Mouse (Mus musculus): ENCODE measurements around the gene Trub1. TPM values are rescaled to one million over a fixed set of nuclear protein-coding genes. Genes with fewer than 3 reads are reported as not detected.

Trub1 gene
- polyA plus RNA-seq, 1 experiment: 25.9 TPM

DNA sequence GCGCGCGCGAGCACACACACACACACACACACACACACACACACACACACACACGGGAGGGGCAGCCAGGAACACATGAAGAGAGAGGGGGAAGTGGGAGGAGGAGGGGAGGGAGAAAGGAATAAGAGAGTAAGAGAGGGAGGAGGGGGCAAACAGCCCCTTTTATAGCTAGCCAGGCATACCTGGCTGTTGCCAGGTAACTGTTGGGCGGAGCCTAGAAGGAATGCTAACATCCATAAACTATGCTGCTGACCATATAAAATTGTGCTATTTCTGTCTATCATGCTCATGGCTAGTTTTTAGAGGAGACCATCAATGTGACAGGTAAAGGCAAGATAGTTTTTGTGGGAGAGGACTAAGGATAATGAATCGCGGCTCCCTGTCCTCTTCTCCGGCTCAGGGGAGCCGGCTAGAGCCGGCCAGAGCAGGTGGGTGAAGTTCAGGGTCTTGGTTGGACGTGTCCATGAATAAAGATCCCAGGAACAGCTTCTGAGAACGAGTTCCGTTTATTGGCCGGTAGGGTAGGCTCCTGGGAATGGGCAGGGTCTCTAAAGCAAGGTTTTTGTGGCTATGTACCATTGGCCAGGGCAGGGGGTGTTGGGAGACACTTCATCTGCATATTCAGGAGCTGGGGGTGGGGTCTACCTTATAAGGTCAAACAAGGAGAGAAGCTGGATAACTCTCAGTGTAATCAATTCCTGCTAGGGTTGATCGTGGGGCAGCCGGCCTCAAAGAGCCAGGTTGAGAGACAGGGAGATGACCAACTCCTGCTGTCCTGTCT lies 34.7 kb upstream of the Trub1 start:
- Histone ChIP-seq H3K4me3 (ENCODE audit: insufficient read depth, low read length) (no peak overlapping the region), H3K27ac (ENCODE audit: insufficient read depth, low read length) (no peak overlapping the region), H3K4me1 (ENCODE audit: control insufficient read depth, insufficient read depth, low read length) (peaks cover 2% of the 10 kb centered on the region; the same call in 1 of the 2 replicates)
- TF ChIP-seq POLR2A (IDR thresholded peaks at IDR 0.05; ENCODE audit: extremely low read depth, insufficient read depth, low read length): no peak

DNA sequence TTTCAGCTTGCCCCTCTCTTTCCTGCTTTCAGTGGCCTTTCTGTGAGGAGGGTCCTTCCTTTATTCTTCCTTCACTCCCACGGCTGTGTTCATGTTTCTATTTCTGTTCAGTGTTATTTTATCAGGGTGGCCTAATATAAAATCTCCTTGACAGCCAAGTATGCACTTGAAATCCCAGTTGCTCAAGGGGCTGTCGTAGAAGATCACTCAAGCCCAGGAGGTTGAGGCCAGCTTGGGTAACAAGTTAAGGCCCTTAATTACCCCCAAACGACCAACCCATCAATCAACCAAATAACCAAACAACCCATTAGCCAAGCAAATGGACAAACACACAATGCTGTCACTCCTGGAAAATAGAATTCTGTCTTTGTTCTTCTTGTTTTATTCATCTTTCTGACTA lies 29.3 kb upstream of the Trub1 start:
- TF ChIP-seq CTCF (IDR thresholded peaks at IDR 0.05; ENCODE audit: extremely low read depth, insufficient read depth, low read length) (no peak), POLR2A (IDR thresholded peaks at IDR 0.05; ENCODE audit: extremely low read depth, insufficient read depth, low read length) (no peak)
- Histone ChIP-seq H3K4me3 (ENCODE audit: insufficient read depth, low read length) (no peak overlapping the region), H3K4me1 (ENCODE audit: control insufficient read depth, insufficient read depth, low read length) (peaks cover 1% of the 10 kb centered on the region; the same call in 1 of the 2 replicates), H3K27ac (ENCODE audit: insufficient read depth, low read length) (no peak overlapping the region)

DNA sequence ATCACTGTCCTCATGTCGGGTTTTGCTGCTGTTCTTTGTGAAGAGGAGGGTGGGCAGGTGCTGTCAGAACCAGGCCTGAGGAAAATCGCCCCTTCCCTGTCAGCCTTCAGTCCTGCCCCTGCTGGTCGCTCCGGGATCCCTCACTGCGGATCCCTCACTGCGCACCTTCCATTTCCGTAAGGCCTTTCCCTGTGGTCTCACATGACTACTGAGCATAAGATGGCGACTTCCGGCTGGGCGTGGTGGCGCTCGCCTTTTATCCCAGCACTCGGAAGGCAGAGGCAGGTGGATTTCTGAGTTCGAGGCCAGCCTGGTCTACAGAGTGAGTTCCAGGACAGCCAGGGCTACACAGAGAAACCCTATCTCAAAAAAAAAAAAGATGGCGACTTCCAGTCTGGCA lies 27.4 kb upstream of the Trub1 start:
- no peak for TF ChIP-seq CTCF (IDR thresholded peaks at IDR 0.05; ENCODE audit: extremely low read depth, insufficient read depth, low read length)
- TF ChIP-seq POLR2A (IDR thresholded peaks at IDR 0.05; ENCODE audit: extremely low read depth, insufficient read depth, low read length): no peak
- Histone ChIP-seq H3K4me1 (ENCODE audit: control insufficient read depth, insufficient read depth, low read length) (no peaks in the 10 kb centered on the region), H3K27ac (ENCODE audit: insufficient read depth, low read length) (no peak overlapping the region), H3K4me3 (ENCODE audit: insufficient read depth, low read length) (no peak overlapping the region)

DNA sequence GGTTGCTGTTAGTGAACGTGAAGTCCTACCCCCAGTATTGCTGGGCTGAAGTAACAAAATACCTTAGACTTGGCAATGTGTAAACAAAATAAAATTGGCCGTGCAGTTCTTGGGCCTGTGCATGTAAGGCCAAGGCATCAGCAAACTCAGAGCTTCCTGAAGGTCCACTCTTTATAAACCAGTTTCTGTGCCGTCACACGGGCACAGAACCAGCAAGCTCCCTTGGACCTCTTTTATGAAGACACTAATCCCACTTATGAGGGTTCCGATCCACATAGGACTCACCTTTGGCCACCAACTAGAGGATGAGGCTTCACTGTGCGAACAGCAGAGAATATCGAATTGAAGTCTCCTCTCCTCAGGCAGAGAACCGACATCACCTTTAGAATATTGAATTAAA lies 25.9 kb upstream of the Trub1 start:
- H3K27ac ChIP-seq (ENCODE audit: insufficient read depth, low read length): no peak overlapping the region
- no peaks in the 10 kb centered on the region for H3K4me1 ChIP-seq (ENCODE audit: control insufficient read depth, insufficient read depth, low read length)
- no peak overlapping the region for H3K4me3 ChIP-seq (ENCODE audit: insufficient read depth, low read length)
- TF ChIP-seq POLR2A (IDR thresholded peaks at IDR 0.05; ENCODE audit: extremely low read depth, insufficient read depth, low read length) (no peak), CTCF (IDR thresholded peaks at IDR 0.05; ENCODE audit: extremely low read depth, insufficient read depth, low read length) (no peak)

DNA sequence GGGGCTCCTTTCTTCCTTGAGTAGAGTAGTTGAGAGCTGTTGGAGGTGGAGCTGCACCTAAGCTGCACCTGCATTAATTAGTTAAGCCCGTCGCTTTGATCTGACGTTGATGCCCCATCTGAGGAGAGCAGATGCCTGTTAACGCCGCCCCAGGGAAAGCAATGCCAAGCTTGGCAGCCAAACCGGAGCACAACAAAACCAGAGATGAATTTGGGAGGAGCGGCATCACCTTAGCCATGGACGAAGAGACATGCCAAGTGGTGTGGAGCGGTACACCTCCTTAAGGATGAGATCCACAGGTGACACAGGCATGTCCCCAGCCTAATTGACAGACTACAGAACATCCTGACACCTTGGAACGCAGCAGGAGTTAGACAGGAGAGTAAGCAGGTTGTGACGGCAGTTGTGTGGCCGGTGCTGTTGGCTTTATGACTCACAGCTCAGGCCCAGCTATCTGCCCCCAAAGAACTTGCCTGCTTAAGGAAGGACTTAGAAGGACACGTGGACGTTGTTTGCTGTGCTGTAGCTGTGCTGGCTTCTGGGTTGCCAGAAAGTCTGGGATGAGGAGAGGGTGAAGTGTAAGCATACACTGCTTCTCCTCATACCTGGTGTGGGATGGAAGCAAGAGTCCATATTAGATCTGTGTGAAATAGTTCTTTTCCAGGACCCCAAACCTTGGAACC lies 24.8 kb upstream of the Trub1 start:
- H3K27ac ChIP-seq (ENCODE audit: insufficient read depth, low read length): no peak overlapping the region
- H3K4me1 ChIP-seq (ENCODE audit: control insufficient read depth, insufficient read depth, low read length): no peaks in the 10 kb centered on the region
- TF ChIP-seq POLR2A (IDR thresholded peaks at IDR 0.05; ENCODE audit: extremely low read depth, insufficient read depth, low read length) (no peak), CTCF (IDR thresholded peaks at IDR 0.05; ENCODE audit: extremely low read depth, insufficient read depth, low read length) (no peak)
- H3K4me3 ChIP-seq (ENCODE audit: insufficient read depth, low read length): no peak overlapping the region

DNA sequence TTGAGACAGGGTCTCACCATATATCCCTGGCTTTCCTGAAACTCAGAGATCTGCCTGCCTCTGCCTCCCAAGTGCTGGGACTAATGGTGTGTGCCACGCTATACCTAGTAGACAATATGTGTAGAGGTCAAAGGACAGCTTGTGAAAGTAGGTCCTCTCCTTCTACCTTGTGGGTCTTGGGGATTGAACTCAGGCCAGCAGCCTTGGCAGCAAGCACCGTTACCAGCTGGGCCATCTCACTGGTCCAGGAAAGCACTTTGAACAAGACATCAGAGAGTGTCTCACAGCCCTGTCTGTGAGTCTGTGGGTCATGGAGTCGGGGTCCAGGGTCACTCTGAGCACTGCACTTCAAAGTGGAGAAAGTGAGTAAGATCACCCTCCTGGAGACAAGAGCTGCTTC lies 24.1 kb upstream of the Trub1 start:
- no peaks in the 10 kb centered on the region for H3K4me1 ChIP-seq (ENCODE audit: control insufficient read depth, insufficient read depth, low read length)
- TF ChIP-seq CTCF (IDR thresholded peaks at IDR 0.05; ENCODE audit: extremely low read depth, insufficient read depth, low read length) (no peak), POLR2A (IDR thresholded peaks at IDR 0.05; ENCODE audit: extremely low read depth, insufficient read depth, low read length) (no peak)
- no peak overlapping the region for H3K4me3 ChIP-seq (ENCODE audit: insufficient read depth, low read length)
- H3K27ac ChIP-seq (ENCODE audit: insufficient read depth, low read length): no peak overlapping the region

DNA sequence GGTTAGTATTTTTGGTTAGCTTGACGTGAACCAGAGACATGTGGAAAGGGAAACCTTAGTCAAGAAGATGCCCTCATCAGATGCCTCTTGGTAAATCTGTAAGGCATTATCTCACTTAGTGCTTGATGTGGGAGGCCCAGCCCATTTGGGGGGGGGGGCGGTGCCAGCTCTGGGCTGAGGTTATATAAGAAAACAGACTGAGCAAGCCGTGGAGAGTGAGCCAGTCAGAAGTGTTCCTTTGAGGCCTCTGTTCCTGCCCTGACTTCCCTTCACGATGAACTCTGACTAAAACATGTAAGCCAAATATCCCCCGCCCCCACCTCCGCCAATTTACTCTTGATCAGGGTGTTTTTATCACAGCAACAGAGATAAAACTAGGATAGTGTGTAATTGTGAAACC lies 22.8 kb upstream of the Trub1 start:
- TF ChIP-seq CTCF (IDR thresholded peaks at IDR 0.05; ENCODE audit: extremely low read depth, insufficient read depth, low read length): no peak
- TF ChIP-seq POLR2A (IDR thresholded peaks at IDR 0.05; ENCODE audit: extremely low read depth, insufficient read depth, low read length): no peak
- Histone ChIP-seq H3K4me1 (ENCODE audit: control insufficient read depth, insufficient read depth, low read length) (no peaks in the 10 kb centered on the region), H3K4me3 (ENCODE audit: insufficient read depth, low read length) (no peak overlapping the region), H3K27ac (ENCODE audit: insufficient read depth, low read length) (no peak overlapping the region)

DNA sequence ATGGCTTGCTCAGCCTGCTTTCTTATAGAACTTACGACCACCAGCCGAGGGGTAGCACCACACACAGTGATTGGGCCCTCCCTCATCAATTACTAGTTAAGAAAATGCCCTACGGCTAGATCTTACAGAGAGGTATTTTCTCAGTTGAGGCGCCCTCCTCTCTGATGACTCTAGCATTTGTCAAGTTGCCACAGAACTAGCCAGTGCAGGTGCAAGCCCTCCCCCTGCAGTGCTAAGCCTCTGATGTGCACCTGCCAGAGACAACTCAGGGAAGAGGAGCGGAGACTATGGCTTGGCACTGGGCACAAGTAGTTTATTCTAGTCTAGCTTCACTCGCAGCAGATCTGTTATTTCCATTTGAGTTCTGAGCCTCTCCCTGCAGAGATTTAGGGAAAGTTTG lies 21.2 kb upstream of the Trub1 start:
- H3K27ac ChIP-seq (ENCODE audit: insufficient read depth, low read length): no peak overlapping the region
- H3K4me1 ChIP-seq (ENCODE audit: control insufficient read depth, insufficient read depth, low read length): no peaks in the 10 kb centered on the region
- no peak overlapping the region for H3K4me3 ChIP-seq (ENCODE audit: insufficient read depth, low read length)
- TF ChIP-seq POLR2A (IDR thresholded peaks at IDR 0.05; ENCODE audit: extremely low read depth, insufficient read depth, low read length) (no peak), CTCF (IDR thresholded peaks at IDR 0.05; ENCODE audit: extremely low read depth, insufficient read depth, low read length) (no peak)

DNA sequence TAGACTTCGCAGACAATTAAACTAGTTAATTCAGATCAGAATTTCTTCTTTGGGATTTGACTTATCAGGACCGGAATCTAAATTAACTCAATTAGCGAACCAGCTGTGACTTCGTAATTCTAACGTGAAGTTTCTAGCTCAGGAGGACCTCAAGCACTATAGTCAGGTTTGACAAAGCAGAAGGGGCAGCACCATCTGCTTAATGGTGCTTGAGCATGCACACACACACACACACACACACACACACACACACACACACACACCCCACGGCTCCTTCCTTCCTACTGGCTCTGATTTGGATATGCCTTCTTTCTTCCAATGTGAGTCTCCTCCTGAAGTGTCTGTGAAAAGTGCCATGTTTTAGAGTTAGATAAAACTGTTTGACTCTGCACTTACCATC lies 18.7 kb upstream of the Trub1 start:
- TF ChIP-seq POLR2A (IDR thresholded peaks at IDR 0.05; ENCODE audit: extremely low read depth, insufficient read depth, low read length) (no peak), CTCF (IDR thresholded peaks at IDR 0.05; ENCODE audit: extremely low read depth, insufficient read depth, low read length) (no peak)
- H3K4me3 ChIP-seq (ENCODE audit: insufficient read depth, low read length): no peak overlapping the region
- no peaks in the 10 kb centered on the region for H3K4me1 ChIP-seq (ENCODE audit: control insufficient read depth, insufficient read depth, low read length)
- H3K27ac ChIP-seq (ENCODE audit: insufficient read depth, low read length): no peak overlapping the region

DNA sequence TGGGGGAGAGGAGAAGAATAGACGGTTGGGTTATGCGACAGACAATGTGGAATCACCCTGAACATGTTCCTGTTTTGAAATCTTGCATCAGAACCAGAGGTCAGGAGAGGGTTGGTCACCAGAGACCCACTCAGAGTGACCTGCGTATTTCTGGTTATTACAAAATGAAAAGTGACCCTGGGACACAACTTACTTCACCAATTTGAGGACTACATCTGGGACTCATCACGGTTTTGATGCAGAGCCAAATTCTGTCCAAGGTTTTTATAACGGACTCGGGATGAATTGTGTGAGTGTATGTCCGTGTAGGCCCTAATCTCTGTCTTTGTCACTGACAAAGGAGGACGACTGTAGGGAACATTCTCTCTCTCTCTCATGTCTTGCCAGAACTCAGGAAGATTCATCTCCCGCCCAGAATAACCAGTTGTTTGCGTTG lies 16.1 kb upstream of the Trub1 start:
- Histone ChIP-seq H3K27ac (ENCODE audit: insufficient read depth, low read length) (no peak overlapping the region), H3K4me3 (ENCODE audit: insufficient read depth, low read length) (no peak overlapping the region), H3K4me1 (ENCODE audit: control insufficient read depth, insufficient read depth, low read length) (no peaks in the 10 kb centered on the region)
- TF ChIP-seq POLR2A (IDR thresholded peaks at IDR 0.05; ENCODE audit: extremely low read depth, insufficient read depth, low read length) (no peak), CTCF (IDR thresholded peaks at IDR 0.05; ENCODE audit: extremely low read depth, insufficient read depth, low read length) (no peak)

Measured in cortical plate, adult 2 months (tissue).